Mouse (Mus musculus) spleen, postnatal 10 days (tissue): ENCODE measurements around the gene Parp3.

Source experiments
- DNase-seq, 2 experiments: peaks; one replicate each; pipeline ENCODE4 v3.0.0; 2021 to 2022; ENCODE audit warnings: low spot score in 2 of 2

Gene Parp3

DNA sequence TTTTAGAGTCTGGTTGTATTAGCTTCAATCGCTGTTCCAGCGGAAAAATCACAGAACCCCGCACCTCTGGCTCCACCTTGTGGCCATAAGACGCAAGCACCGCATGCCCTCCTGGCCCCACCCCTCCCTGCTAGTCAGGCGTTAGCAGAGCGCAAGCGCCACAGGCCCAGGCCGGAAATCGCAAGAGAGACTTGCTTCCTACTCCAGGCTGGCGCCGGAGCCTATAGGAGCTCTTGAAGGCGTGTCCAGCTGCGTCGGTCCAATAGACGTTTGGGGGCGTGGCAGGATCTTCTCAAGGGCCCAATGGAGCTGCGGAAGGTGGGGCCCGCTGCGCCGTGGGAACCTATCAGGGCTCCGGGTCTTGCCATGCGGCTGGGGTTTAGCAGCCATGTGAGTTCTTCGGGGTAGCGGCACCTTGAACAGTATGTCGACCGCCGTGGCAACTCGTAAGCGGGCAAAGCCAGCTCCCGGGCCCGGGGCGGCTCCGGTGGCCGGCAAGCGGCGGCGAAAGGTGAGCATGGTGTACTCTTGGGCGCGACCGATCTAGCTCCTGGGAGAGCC lies at the start of gene Parp3:
Parp3 (minus strand) TSS at position 26 of the 561 bp plus-strand sequence.
- DNase-seq = peak; percentile 92 to 98

GRCm38 (mm10) chr9:106519909-106520308 lies 43.2 kb upstream of the Parp3 start:
- no peak for DNase-seq

DNA sequence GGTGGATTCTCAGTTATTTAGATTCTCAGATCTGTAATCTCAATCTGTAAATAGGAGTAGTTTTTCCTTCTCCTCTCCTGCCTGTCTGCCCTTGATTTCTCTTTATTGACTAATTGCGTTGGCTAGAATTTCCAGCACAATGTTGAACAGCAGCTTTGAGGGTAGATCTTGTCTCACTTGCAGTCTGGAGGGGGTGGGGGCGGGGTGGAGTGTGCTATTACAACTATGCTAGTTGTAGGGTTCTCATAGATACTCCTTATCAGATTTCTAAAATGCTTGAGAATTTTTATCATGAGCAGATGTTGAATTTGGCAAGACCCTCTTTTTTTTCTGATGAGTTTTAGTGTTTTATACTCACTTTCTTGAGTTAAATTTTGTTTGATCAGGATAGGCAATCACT lies 42.7 kb upstream of the Parp3 start:
- DNase-seq = no peak

GRCm38 (mm10) chr9:106514273-106514672 lies 37.5 kb upstream of the Parp3 start, which contains the start of gene Iqcf5:
TSS of gene Iqcf5 (plus strand) at chr9:106514573.
- DNase-seq = no peak

DNA sequence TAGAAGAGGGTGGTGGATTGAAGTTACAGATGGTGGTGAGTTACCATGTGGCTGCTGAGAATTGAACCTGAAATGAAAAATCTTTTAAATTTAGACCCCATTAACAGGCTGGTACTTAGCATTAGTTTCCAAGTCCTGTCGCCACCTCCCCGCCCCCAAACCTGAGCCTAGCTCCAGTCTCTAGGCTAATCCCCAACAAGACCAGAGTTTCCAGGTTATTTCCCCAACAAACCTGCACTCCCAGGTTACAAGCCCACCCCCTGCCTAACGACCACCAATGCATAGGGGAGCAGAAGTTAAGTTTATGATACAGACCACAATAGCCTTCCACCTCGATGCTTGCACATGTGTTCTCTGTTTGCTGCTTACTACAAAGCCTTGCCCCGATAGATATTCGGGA lies 36.8 kb upstream of the Parp3 start:
- no peak for DNase-seq

DNA sequence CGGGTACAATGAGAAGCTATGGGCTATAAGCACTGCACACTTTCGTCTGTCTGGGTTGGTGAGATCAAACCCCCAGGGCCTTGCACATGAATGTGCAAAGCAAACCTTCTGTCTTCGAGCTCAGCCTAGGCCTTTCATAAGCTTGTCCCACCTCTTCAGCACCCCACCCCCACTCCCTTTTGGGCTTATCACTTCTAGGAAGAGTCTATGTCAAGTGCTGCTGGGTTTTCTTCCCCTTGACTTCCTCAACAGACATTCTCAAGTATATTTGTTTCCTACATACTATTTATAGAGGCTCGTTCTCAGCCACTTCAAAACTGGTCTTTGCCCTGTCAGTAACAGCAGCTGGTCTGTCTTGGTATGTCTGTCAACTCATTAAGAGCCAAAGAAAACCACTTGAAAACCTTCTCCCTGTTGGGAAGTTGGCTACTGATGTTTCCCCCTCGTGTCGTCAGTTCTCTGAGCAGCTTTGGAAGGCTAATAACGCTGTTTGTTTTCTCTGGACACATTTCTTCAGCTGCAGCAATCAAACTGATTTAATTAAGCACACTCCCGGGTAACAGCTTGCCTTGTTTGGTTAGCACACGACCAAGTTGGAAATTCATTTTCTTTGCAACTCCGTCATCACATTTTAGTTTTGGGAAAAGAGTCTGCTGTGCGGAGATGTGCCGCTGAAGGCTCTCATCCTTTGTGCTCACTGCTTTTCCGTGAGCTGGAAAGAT lies 36.1 kb upstream of the Parp3 start:
- no peak for DNase-seq

DNA sequence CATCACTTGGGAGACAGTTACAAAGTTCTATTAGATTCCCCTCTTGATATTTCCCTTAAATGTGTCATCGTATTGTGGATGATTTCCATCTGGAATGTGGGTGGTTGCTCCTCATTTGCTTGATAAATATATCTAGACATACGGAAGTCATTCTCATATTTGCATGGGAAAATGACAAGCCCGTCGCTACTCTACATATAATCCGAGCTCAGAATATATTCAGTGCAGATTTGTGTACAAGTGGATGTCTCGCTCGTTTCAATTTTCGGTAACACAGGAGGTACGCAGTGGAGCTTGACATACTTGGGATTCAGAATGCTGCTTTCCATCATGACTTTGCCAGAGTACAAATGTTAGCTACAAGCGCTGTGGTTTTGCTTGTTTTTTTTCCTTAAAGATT lies 32.6 kb upstream of the Parp3 start:
- no peak for DNase-seq

DNA sequence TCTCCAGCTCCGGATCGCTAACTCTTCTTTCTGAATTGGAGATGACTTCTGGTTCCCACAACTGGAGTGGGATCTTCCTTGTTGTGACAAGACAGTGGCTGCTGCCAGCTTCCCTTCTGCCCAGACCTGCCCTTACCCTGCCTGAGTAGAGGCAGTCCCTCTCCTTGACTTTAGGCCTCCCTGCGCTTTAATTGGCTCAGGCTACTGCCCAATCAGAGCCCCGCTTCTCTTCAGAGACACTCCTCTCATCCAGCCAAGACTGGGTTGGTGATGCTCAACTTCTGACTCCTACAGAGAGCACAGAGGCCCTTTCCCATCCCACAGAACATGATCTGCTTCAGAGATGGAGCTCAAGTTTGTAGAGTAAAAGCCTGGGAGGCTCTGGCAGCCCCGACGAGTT lies 27.5 kb upstream of the Parp3 start:
- no peak for DNase-seq

- no peak for DNase-seq
Observed at GRCm38 (mm10) chr9:106501846-106502245, 25.1 kb upstream of the Parp3 start.

GRCm38 (mm10) chr9:106499667-106500066 lies 22.9 kb upstream of the Parp3 start, which contains the start of gene Iqcf1:
TSS of gene Iqcf1 (plus strand) at chr9:106499967.
- no peak for DNase-seq

DNA sequence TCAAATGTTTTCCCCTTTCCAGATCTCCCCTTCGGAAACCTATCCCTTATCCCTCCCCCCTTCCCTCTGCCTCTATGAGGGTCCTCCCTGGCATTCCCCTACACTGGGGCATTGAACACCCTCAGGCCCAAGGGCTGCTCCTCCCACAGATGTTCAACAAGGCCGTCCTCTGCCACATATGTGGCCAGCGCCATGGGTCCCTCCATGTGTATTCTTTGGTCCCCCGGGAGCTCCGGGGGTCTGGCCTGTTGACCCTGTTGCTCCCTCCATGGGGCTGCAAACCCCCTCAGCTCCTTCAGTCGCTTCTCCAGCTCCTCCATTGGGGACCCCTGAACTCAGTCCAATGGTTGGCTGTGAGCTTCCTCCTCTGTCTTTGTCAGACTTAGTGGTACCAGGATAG lies 10.9 kb upstream of the Parp3 start:
- peak in 1 of 2 experiments; percentile 10 for DNase-seq

- peak in 1 of 2 experiments; percentile 8 for DNase-seq
Observed at GRCm38 (mm10) chr9:106485076-106485475, 8.3 kb upstream of the Parp3 start.

DNA sequence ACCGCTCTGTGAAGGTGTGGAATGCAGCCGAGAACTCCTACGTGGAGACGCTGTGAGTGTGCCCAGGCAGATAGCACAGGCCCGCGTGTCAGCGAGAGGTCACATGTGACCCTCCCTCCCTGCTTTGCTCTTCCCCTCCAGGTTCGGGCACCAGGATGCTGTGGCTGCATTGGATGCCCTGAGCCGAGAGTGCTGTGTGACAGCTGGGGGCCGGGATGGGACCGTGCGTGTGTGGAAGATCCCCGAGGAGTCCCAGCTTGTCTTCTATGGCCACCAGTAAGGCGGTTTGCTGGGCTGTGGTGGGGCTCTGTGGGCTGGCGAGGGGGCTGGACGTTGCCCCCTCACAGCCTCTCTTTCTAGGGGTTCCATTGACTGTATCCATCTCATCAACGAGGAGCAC lies 6.9 kb upstream of the Parp3 start:
- peak in 1 of 2 experiments; percentile 11 for DNase-seq

GRCm38 (mm10) chr9:106483136-106483535 lies 6.4 kb upstream of the Parp3 start:
- peak in 1 of 2 experiments; percentile 14 for DNase-seq

DNA sequence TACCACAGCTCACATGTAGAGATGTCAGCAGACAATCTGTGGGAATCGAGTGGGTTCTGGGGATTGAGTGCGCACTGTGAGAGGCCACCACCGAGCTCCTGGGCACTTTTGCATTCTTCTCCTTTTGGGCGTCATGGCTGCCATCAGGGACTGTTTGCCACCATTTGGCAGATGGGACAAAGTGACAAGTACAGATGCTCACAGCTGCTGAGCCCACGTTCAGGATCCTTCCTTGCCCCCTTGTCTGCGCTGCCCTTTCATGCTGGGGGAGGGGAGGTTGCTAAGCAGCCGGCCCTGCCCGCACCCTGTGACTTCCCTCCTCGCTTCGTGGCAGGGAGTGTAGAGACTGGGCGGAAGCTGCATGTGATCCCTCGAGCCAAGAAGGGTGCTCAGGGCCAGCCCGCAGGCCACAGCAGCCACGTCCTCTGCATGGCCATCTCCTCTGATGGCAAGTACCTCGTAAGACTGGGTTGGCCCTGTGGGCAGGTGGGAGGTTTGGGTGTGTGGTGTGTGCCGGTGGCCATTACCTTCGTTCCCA lies 5.9 kb upstream of the Parp3 start:
- peak in 1 of 2 experiments; percentile 7 for DNase-seq

GRCm38 (mm10) chr9:106481676-106482075 lies 4.9 kb upstream of the Parp3 start:
- DNase-seq = peak in 1 of 2 experiments; percentile 8

- DNase-seq = peak in 1 of 2 experiments; percentile 13
Observed at GRCm38 (mm10) chr9:106481075-106481474, 4.3 kb upstream of the Parp3 start.

GRCm38 (mm10) chr9:106480541-106480940 lies 3.8 kb upstream of the Parp3 start:
- DNase-seq = peak in 1 of 2 experiments; percentile 7

GRCm38 (mm10) chr9:106478101-106478500 lies 1.4 kb upstream of the Parp3 start:
- DNase-seq = peak in 1 of 2 experiments; percentile 10

DNA sequence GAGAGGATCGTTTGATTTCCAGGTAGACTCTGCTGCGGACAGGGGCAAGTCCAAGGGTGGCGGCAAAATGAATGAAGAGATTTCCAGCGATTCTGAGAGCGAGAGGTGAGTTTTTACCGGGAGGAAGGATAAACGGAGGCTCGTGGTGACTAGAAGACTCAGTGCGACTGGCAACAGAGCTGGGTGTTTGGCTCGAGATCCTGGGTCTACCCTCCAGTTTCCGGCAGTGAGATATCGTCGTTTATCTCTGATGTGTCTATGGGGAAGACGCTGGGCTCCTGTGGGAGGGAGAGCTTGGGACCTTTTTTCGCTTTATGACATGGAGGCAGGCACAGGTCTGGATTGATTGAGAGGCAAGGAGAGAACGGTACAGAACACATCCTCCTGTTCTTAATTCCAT lies 900 bp upstream of the Parp3 start:
- DNase-seq = peak in 1 of 2 experiments; percentile 10

- DNase-seq = peak; percentile 36 to 74
Observed at GRCm38 (mm10) chr9:106476002-106476923, 486 bp downstream of the Parp3 start.

DNA sequence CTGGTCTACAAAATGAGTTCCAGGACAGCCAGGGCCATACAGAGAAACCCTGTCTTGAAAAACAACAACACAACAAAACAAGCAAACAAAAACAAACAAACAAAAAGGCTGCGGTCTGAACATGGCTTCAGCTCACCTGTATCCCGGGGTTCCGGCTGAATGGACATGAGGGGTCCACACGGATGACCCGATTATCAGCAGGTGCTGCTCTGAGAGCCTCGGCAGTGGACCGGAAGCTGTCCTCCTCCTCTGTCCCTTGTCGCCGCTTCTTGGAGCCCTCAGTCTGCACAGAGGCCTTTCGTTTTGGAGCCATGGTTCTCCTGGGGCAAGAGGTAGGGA lies 1.1 kb downstream of the Parp3 start, which contains the start of gene Rrp9:
Rrp9 (plus strand) TSS at position 301 of the 339 bp plus-strand sequence.
- peak in 1 of 2 experiments; percentile 26 for DNase-seq
